Mouse (Mus musculus) midbrain, postnatal 0 days (tissue): ENCODE data around the gene Mrrf. TPM values are rescaled to one million over a fixed set of nuclear protein-coding genes. Genes with fewer than 3 reads are reported as not detected.
"Not testable (repeated sequence)": the region's sequence is repeated elsewhere in the genome, so short reads cannot be mapped to it uniquely, and the experiment has no call there.

Source experiments
- ATAC-seq: fragments of 200-750 bp; cut with Nextera tagmentation; 2 replicates; pipeline ENCODE4 v1.8.0; 2017; ENCODE audit warnings: moderate number of reproducible peaks, mild to moderate bottlenecking, moderate TSS enrichment, moderate library complexity; ENCODE audit not compliant: low FRiP score
- DNase-seq: peaks from one replicate; pipeline ENCODE4 v3.0.0-alpha.2; 2015; ENCODE audit warnings: low spot score
- H3K27ac ChIP-seq: fragments of 300-500 bp; sonication (generic); 2 replicates; pipeline ENCODE4 v1.5.1; 2014; ENCODE audit warnings: low read depth, mild to moderate bottlenecking, low read length, mixed read lengths
- H3K27me3 ChIP-seq: fragments of 300-500 bp; sonication (generic); 2 replicates; pipeline ENCODE4 v1.6.1; 2014; ENCODE audit warnings: low read length, control low read depth, mixed read lengths; ENCODE audit not compliant: insufficient read depth
- H3K36me3 ChIP-seq: fragments of 300-500 bp; sonication (generic); 2 replicates; pipeline ENCODE4 v1.6.1; 2014; ENCODE audit warnings: low read length, control low read depth, mixed read lengths; ENCODE audit not compliant: insufficient read depth
- H3K4me1 ChIP-seq: fragments of 300-500 bp; sonication (generic); 2 replicates; pipeline ENCODE4 v1.6.1; 2014; ENCODE audit warnings: mild to moderate bottlenecking, control low read depth, antibody characterized with exemption, low read length, mixed read lengths; ENCODE audit not compliant: insufficient read depth
- H3K4me2 ChIP-seq: fragments of 300-500 bp; sonication (generic); 2 replicates; pipeline ENCODE4 v1.6.1; 2014; ENCODE audit warnings: low read depth, mild to moderate bottlenecking, low read length, mixed read lengths; ENCODE audit not compliant: poor library complexity, severe bottlenecking
- H3K4me3 ChIP-seq: fragments of 300-500 bp; sonication (generic); 2 replicates; pipeline ENCODE4 v1.5.1; 2014; ENCODE audit warnings: low read depth, mild to moderate bottlenecking, low read length, moderate library complexity
- H3K9ac ChIP-seq: fragments of 300-500 bp; sonication (generic); replicated peaks from 2 replicates; pipeline ENCODE4 v1.6.1; 2014; ENCODE audit warnings: mild to moderate bottlenecking, low read length, moderate library complexity, mixed read lengths; ENCODE audit not compliant: poor library complexity, severe bottlenecking
- H3K9me3 ChIP-seq: fragments of 300-500 bp; sonication (generic); 2 replicates; pipeline ENCODE4 v1.6.1; 2016; ENCODE audit warnings: low read length, control low read depth
- CTCF ChIP-seq: IDR thresholded peaks from 2 replicates; pipeline ENCODE4 v1.5.1; 2016; ENCODE audit warnings: antibody characterized with exemption, mild to moderate bottlenecking
- WGBS: fragments of 180-500 bp; shearing (Covaris S2); extraction: QIAGEN DNeasy Blood & Tissue Kit; methylation state at CpG from one replicate; pipeline ENCODE4 v1.1.7; 2014; 5-methylcytosine and 5-hydroxymethylcytosine counted together
- polyA plus RNA-seq: library from polyadenylated mRNA; unstranded; fragments of >200 nt; fragmentation: Nextera tagmentation; extraction: Ambion mirVana; gene quantifications from 2 replicates; pipeline ENCODE4 v1.2.1, GENCODE M21; 2015
- total RNA-seq: library from RNA; depleted of rRNA; stranded (reverse); fragments of >200 nt; gene quantifications from 2 replicates; pipeline ENCODE4 v1.2.3, GENCODE M21; 2014

Gene Mrrf
- total and polyA plus RNA-seq, 2 experiments from 2014 or later: 12.2 to 16.8 TPM

DNA sequence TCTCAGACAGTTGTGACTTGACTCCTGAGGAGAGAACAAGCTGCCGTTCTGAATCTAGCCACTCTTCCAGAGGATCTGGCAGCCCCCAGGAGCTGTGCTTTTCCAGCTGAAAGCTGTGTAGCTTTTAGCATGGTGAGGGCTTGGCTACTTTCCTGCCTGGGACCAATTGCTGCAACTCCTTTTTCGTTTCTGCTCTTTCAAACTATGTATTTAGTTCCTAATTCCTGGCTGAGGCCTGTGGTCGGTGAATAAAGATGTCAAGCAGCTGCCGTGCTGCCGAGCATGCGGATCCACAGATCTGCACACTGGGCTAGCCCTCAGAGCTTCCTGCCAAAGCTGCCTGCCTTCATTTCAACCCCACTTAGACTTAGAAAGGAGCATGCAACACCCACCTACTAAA, 48.7 kb downstream of the Mrrf start:
- peak; percentile 63 for DNase-seq
- Histone ChIP-seq H3K4me2 (no peak overlapping the region), H3K9ac (no peak overlapping the region), H3K9me3 (no peaks in the 10 kb centered on the region), H3K36me3 (no peaks in the 10 kb centered on the region), H3K27me3 (no peaks in the 10 kb centered on the region), H3K27ac (no peak overlapping the region), H3K4me3 (no peak overlapping the region), H3K4me1 (no peaks in the 10 kb centered on the region)
- no peak for TF ChIP-seq CTCF
- 54% methylated on average over 6 of the region's 6 CpGs for WGBS
- ATAC-seq: no peak

DNA sequence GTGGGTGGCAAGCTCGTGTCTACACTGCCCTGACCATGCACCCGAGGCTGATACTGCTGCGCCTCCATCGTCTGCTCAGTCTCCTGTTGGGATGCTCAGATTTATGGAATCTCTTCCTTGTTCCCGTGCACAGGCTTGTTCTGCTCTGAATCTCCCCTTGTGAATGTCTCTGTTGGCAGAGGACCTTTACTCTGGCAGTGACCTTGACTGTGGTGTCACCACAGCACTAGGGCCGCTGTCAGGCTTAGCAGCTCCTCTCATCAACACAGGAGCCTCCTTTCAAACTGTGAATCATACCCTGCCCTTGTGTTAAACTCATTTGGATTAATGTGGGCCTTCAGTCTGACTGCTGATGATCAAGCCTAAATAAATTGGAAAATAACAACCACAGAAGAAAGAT, 53.0 kb downstream of the Mrrf start:
- H3K27me3 ChIP-seq, H3K4me2 ChIP-seq, H3K9ac ChIP-seq, ATAC-seq, H3K27ac ChIP-seq, H3K36me3 ChIP-seq, H3K4me3 ChIP-seq, H3K9me3 ChIP-seq, DNase-seq, H3K4me1 ChIP-seq: not testable (repeated sequence)
- 89% methylated on average over 6 of the region's 6 CpGs for WGBS

GRCm38 (mm10) chr2:36191098-36191941, 55.1 kb downstream of the Mrrf start:
- TF ChIP-seq CTCF: no peak
- Histone ChIP-seq H3K9me3 (no peaks in the 10 kb centered on the region), H3K4me3 (no peak overlapping the region), H3K9ac (no peak overlapping the region), H3K4me1 (no peaks in the 10 kb centered on the region), H3K4me2 (no peak overlapping the region), H3K27me3 (no peaks in the 10 kb centered on the region), H3K27ac (no peak overlapping the region), H3K36me3 (no peaks in the 10 kb centered on the region)
- ATAC-seq (no peak), DNase-seq (no peak)
- WGBS: 56% methylated on average over 12 of the region's 12 CpGs

DNA sequence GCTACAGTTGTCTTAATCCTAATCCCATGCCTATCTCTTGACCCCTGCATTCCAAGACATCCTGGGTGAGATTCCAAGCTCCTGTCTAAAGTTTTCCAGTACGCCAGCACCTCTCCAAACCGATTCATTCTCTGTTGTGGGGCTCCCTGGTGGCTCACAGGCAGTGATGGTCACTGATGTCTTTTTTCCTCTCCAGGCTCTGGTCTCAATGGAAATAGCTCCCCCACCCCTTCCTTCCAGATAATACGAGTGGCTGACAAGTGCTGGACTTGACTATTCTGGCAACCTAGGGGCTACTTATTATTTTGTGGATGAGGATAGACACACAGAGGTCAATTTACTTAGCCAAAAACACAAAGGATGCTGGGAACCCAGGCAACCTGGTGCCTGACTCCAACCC, 60.8 kb downstream of the Mrrf start:
- 0 out of 2 replicates have a peak, but pooled peaks cover 3% of the 10 kb centered on the region for H3K27me3 ChIP-seq
- ATAC-seq (no peak), DNase-seq (no peak)
- no peak for TF ChIP-seq CTCF
- H3K9ac ChIP-seq: no peak overlapping the region
- H3K4me1 ChIP-seq: peaks cover 9% of the 10 kb centered on the region; the same call in 1 of the 2 replicates
- no peak overlapping the region for H3K4me2 ChIP-seq
- H3K9me3 ChIP-seq: no peaks in the 10 kb centered on the region
- H3K27ac ChIP-seq: no peak overlapping the region
- no peak overlapping the region for H3K4me3 ChIP-seq
- H3K36me3 ChIP-seq: no peaks in the 10 kb centered on the region
- WGBS: 57% methylated on average over 3 of the region's 3 CpGs

GRCm38 (mm10) chr2:36197919-36198881, 62.0 kb downstream of the Mrrf start:
- peak; percentile 30 for DNase-seq
- no peak for TF ChIP-seq CTCF
- Histone ChIP-seq H3K27me3 (0 out of 2 replicates have a peak, but pooled peaks cover 3% of the 10 kb centered on the region), H3K4me3 (no peak overlapping the region), H3K4me2 (peak overlapping the region; percentile 28), H3K9ac (0 out of 2 replicates have a peak overlapping the region, but pooled peaks have one; percentile 19), H3K4me1 (peaks cover 9% of the 10 kb centered on the region; the same call in 1 of the 2 replicates), H3K27ac (peak overlapping the region; percentile 63; the same call in 1 of the 2 replicates), H3K9me3 (no peaks in the 10 kb centered on the region), H3K36me3 (no peaks in the 10 kb centered on the region)
- 15% methylated on average over 20 of the region's 20 CpGs for WGBS
- ATAC-seq: peak; percentile 64
